Mouse (Mus musculus): ENCODE measurements at regions not wholly inside any gene's neighbourhood (a gene's known extent, or its start where the extent isn't known, plus 50 kb on each side); places are given as distances from the start of the nearest gene placed in this dataset.

- ChIA-PET CTCF (no interaction called here), POLR2A (no interaction called here)
Observed at GRCm38 (mm10) chr12:70649691-70650090, 175.6 kb upstream of the Frmd6 start.

- CTCF ChIA-PET: no interaction called here
- POLR2A ChIA-PET: no interaction called here
Observed at GRCm38 (mm10) chr12:70650470-70650869, 174.8 kb upstream of the Frmd6 start.

GRCm38 (mm10) chr12:70652751-70653150, 172.6 kb upstream of the Frmd6 start:
- ChIA-PET CTCF (interaction anchor here in 1 of 4 experiments (0.7 kb wide), 1 partner anchor 188 kb away, joined by 3 read pairs; no protein-coding TSS in a partner anchor), POLR2A (no interaction called here)

GRCm38 (mm10) chr12:70653971-70654370, 171.3 kb upstream of the Frmd6 start:
- ChIA-PET POLR2A (no interaction called here), CTCF (no interaction called here)

- CTCF ChIA-PET: no interaction called here
- POLR2A ChIA-PET: no interaction called here
Observed at GRCm38 (mm10) chr12:70654546-70654945, 170.8 kb upstream of the Frmd6 start.

GRCm38 (mm10) chr12:70655411-70655811, 169.9 kb upstream of the Frmd6 start:
- ChIA-PET CTCF (no interaction called here), POLR2A (interaction anchor here in 1 of 4 experiments (0.7 kb wide), 1 partner anchor 16 kb away, joined by 3 read pairs; no protein-coding TSS in a partner anchor)

GRCm38 (mm10) chr12:70655900-70656544, 169.3 kb upstream of the Frmd6 start:
- CTCF ChIA-PET: interaction anchor here in 1 of 4 experiments (1.9 kb wide), 1 partner anchor 254 kb away, joined by 5 read pairs; no protein-coding TSS in a partner anchor
- POLR2A ChIA-PET: interaction anchor here in 1 of 4 experiments (0.7 kb wide), 1 partner anchor 15 kb away, joined by 3 read pairs; no protein-coding TSS in a partner anchor

GRCm38 (mm10) chr12:70656805-70657492, 168.4 kb upstream of the Frmd6 start:
- CTCF ChIA-PET: interaction anchor here in 1 of 4 experiments (1.9 kb wide), 1 partner anchor 253 kb away, joined by 5 read pairs; no protein-coding TSS in a partner anchor
- POLR2A ChIA-PET: interaction anchor here in 2 of 4 experiments (1.2 to 1.5 kb wide), 2 partner anchors 14 to 51 kb away, joined by 3 to 4 read pairs; no protein-coding TSS in a partner anchor

- ChIA-PET POLR2A (interaction anchor here in 2 of 4 experiments (1.2 to 1.5 kb wide), 2 partner anchors 13 to 50 kb away, joined by 3 to 4 read pairs; no protein-coding TSS in a partner anchor), CTCF (interaction anchor here in 1 of 4 experiments (1.9 kb wide), 1 partner anchor 253 kb away, joined by 5 read pairs; no protein-coding TSS in a partner anchor)
Observed at GRCm38 (mm10) chr12:70657493-70657810, 167.9 kb upstream of the Frmd6 start.

GRCm38 (mm10) chr12:70658106-70658505, 167.2 kb upstream of the Frmd6 start:
- ChIA-PET POLR2A (interaction anchor here in 2 of 4 experiments (1.2 to 1.5 kb wide), 2 partner anchors 12 to 49 kb away, joined by 3 to 4 read pairs; no protein-coding TSS in a partner anchor), CTCF (interaction anchor here in 1 of 4 experiments (1.9 kb wide), 1 partner anchor 252 kb away, joined by 5 read pairs; no protein-coding TSS in a partner anchor)

GRCm38 (mm10) chr12:70660388-70660787, 164.9 kb upstream of the Frmd6 start:
- CTCF ChIA-PET: no interaction called here
- POLR2A ChIA-PET: interaction anchor here in 1 of 4 experiments (0.9 kb wide), 1 partner anchor 8 kb away, joined by 3 read pairs; no protein-coding TSS in a partner anchor

GRCm38 (mm10) chr12:70668158-70668557, 157.2 kb upstream of the Frmd6 start:
- CTCF ChIA-PET: interaction anchor here in 1 of 4 experiments (0.5 kb wide), 1 partner anchor 300 kb away, joined by 3 read pairs; no protein-coding TSS in a partner anchor
- POLR2A ChIA-PET: interaction anchor here in 1 of 4 experiments (1.1 kb wide), 1 partner anchor 8 kb away, joined by 3 read pairs; no protein-coding TSS in a partner anchor

GRCm38 (mm10) chr12:70672115-70672514, 153.2 kb upstream of the Frmd6 start:
- ChIA-PET CTCF (interaction anchor here in 1 of 4 experiments (0.7 kb wide), 1 partner anchor 177 kb away, joined by 3 read pairs; no protein-coding TSS in a partner anchor), POLR2A (interaction anchor here in 2 of 4 experiments (0.7 to 1.1 kb wide), 3 partner anchors 153 to 232 kb away, joined by 3 read pairs; partner anchors contain the start of gene Frmd6 (in 1 of the 2))

GRCm38 (mm10) chr12:70673188-70673587, 152.1 kb upstream of the Frmd6 start:
- ChIA-PET POLR2A (interaction anchor here in 2 of 4 experiments (0.6 to 1.0 kb wide), 2 partner anchors 14 to 152 kb away, joined by 3 to 5 read pairs; no protein-coding TSS in a partner anchor), CTCF (no interaction called here)

- POLR2A ChIA-PET: interaction anchor here in 1 of 4 experiments (0.7 kb wide), 1 partner anchor 170 kb away, joined by 3 read pairs; no protein-coding TSS in a partner anchor
Observed at GRCm38 (mm10) chr12:70674144-70674543, 151.2 kb upstream of the Frmd6 start.

GRCm38 (mm10) chr12:70675846-70676245, 149.5 kb upstream of the Frmd6 start:
- CTCF ChIA-PET: no interaction called here

More at GRCm38 (mm10) chr12:70674144-70674543, 151.2 kb upstream of the Frmd6 start:
- CTCF ChIA-PET: interaction anchor here in 1 of 4 experiments (1.1 kb wide), 1 partner anchor 179 kb away, joined by 3 read pairs; no protein-coding TSS in a partner anchor

GRCm38 (mm10) chr12:70679701-70680425, 145.5 kb upstream of the Frmd6 start:
- CTCF ChIA-PET: interaction anchor here in 1 of 4 experiments (1.4 kb wide), 1 partner anchor 230 kb away, joined by 4 read pairs; no protein-coding TSS in a partner anchor
- POLR2A ChIA-PET: interaction anchor here in 3 of 4 experiments (0.5 to 1.4 kb wide), 4 partner anchors 9 to 144 kb away, joined by 3 to 5 read pairs (median 4); no protein-coding TSS in a partner anchor

More at GRCm38 (mm10) chr12:70675846-70676245, 149.5 kb upstream of the Frmd6 start:
- POLR2A ChIA-PET: interaction anchor here in 2 of 4 experiments (0.8 to 1.3 kb wide), 2 partner anchors 150 to 328 kb away, joined by 3 to 4 read pairs; partner anchors contain the start of genes Frmd6 (in 1 of the 2) and Trim9 (in 1 of the 2)

GRCm38 (mm10) chr12:70681407-70681990, 143.8 kb upstream of the Frmd6 start:
- ChIA-PET POLR2A (interaction anchor here in 1 of 4 experiments (0.7 to 0.8 kb wide), 3 partner anchors 18 to 41 kb away, joined by 3 read pairs; no protein-coding TSS in a partner anchor), CTCF (no interaction called here)
